In genomic region chr17:25187784-25188149, GRCm38 (mm10) we compare ENCODE assay signal across 8 mouse cellular contexts. TPM values are rescaled to one million over a fixed set of nuclear protein-coding genes. Genes with fewer than 3 reads are reported as not detected.
DNase-seq lines count a peak whose midpoint lies in the region; ATAC-seq and TF ChIP-seq lines count a peak whose summit lies in the region.

No protein-coding gene starts in this region.

- no peak for DNase-seq in left cerebral cortex, adult 2 months (ENCODE audit: extremely low spot score in 1 of 2, low spot score in 2 of 2)
- no peak for DNase-seq in left cerebral cortex, postnatal 4 days
- peak; percentile 15 for DNase-seq in embryonic facial prominence, embryonic 10.5 days (ENCODE audit: low spot score)
- DNase-seq in adrenal gland, postnatal 4 days (ENCODE audit: low spot score in 2 of 2) = no peak
- DNase-seq in adrenal gland, adult 8-10 months = no peak

- peak overlapping the region; percentile 92 for H3K9ac ChIP-seq in hindbrain, embryonic 16.5 days (ENCODE audit: low read depth, low read length)

- H3K27me3 ChIP-seq in embryonic facial prominence, embryonic 10.5 days (replicated peaks; ENCODE audit: low read depth, poor library complexity, severe bottlenecking) = no peaks in the 10 kb centered on the region
- H3K27me3 ChIP-seq in hindbrain, embryonic 16.5 days (replicated peaks; ENCODE audit: control insufficient read depth, insufficient read depth, low read length) = no peaks in the 10 kb centered on the region
- H3K27me3 ChIP-seq in myocyte (ENCODE audit: control insufficient read depth, insufficient read depth, insufficient read length) = no peaks in the 10 kb centered on the region

- no peak for ATAC-seq in hindbrain, embryonic 16.5 days
- ATAC-seq in megakaryocyte-erythroid progenitor cell, adult 5-6 weeks (replicated peaks; ENCODE audit: low FRiP score, low TSS enrichment, poor library complexity, severe bottlenecking) = no peak

- H3K4me2 ChIP-seq in hindbrain, embryonic 16.5 days (ENCODE audit: low read length) = peak overlapping the region; percentile 93
- H3K4me2 ChIP-seq in myocyte (ENCODE audit: low read depth) = peak overlapping the region; percentile 75

- H3K79me2 ChIP-seq in myocyte (ENCODE audit: control insufficient read depth, insufficient read depth) = peaks cover 35% of the 10 kb centered on the region

- H3K27ac ChIP-seq in left cerebral cortex, adult 2 months = peak overlapping the region; percentile 93
- peak overlapping the region; percentile 94 for H3K27ac ChIP-seq in embryonic facial prominence, embryonic 10.5 days (replicated peaks)
- H3K27ac ChIP-seq in hindbrain, embryonic 16.5 days (ENCODE audit: low read depth, low read length) = peak overlapping the region; percentile 78

- 9% methylated on average over 11 of the region's 11 CpGs for WGBS in embryonic facial prominence, embryonic 10.5 days
- WGBS in hindbrain, embryonic 16.5 days = 7% methylated on average over 11 of the region's 11 CpGs

- H3K4me1 ChIP-seq in embryonic facial prominence, embryonic 10.5 days = peaks cover 51% of the 10 kb centered on the region
- peaks cover 36% of the 10 kb centered on the region for H3K4me1 ChIP-seq in hindbrain, embryonic 16.5 days (ENCODE audit: control insufficient read depth, insufficient read depth, low read depth, low read length)

- TF ChIP-seq POLR2A in myocyte (IDR thresholded peaks at IDR 0.05; ENCODE audit: insufficient read length, low read depth) = no peak

- TF ChIP-seq CTCF in left cerebral cortex, adult 2 months (IDR thresholded peaks at IDR 0.05) = no peak

- H3K9me3 ChIP-seq in embryonic facial prominence, embryonic 10.5 days = no peaks in the 10 kb centered on the region
- H3K9me3 ChIP-seq in hindbrain, embryonic 16.5 days (ENCODE audit: control insufficient read depth, low read length) = no peaks in the 10 kb centered on the region

- peak overlapping the region; percentile 88 for H3K4me3 ChIP-seq in left cerebral cortex, adult 2 months
- peak overlapping the region; percentile 97 for H3K4me3 ChIP-seq in embryonic facial prominence, embryonic 10.5 days
- H3K4me3 ChIP-seq in hindbrain, embryonic 16.5 days (ENCODE audit: low read length) = peak overlapping the region; percentile 98
- peak overlapping the region; percentile 65 for H3K4me3 ChIP-seq in myocyte

- intact Hi-C loops in left cerebral cortex, adult 2 months (cut with DNase I) = loop anchor here (2.0 kb wide), 1 partner anchor 33 kb away; no protein-coding TSS in a partner anchor
- intact Hi-C loops in left cerebral cortex, postnatal 4 days (cut with DNase I) = no loop called here

- peaks cover 32% of the 10 kb centered on the region for H3K36me3 ChIP-seq in embryonic facial prominence, embryonic 10.5 days (replicated peaks)
- peaks cover 6% of the 10 kb centered on the region; the same call in 1 of the 2 replicates for H3K36me3 ChIP-seq in hindbrain, embryonic 16.5 days (ENCODE audit: control insufficient read depth, insufficient read depth, low read length)
- H3K36me3 ChIP-seq in myocyte (ENCODE audit: control insufficient read depth, insufficient read depth) = peaks cover 8% of the 10 kb centered on the region

- peak overlapping the region; percentile 63 for H3ac ChIP-seq in myocyte (ENCODE audit: control insufficient read depth, insufficient read length)

TF ChIP-seq in myocyte, 11 proteins besides CTCF, POLR2A, EP300 and RAD21:
- no peak for TF ChIP-seq TCF12 (IDR thresholded peaks at IDR 0.05; ENCODE audit: insufficient read depth, poor library complexity, severe bottlenecking)
- no peak for TF ChIP-seq USF1 (IDR thresholded peaks at IDR 0.05; ENCODE audit: low read depth)
- no peak for TF ChIP-seq SRF (IDR thresholded peaks at IDR 0.05; ENCODE audit: control insufficient read depth, insufficient read length, low read depth)
- TF ChIP-seq CEBPB (IDR thresholded peaks at IDR 0.05; ENCODE audit: insufficient read depth, poor library complexity, severe bottlenecking) = no peak
- TF ChIP-seq POLR2AphosphoS2 (IDR thresholded peaks at IDR 0.05; ENCODE audit: insufficient read length, low read depth) = no peak
- no peak for TF ChIP-seq MYOG (IDR thresholded peaks at IDR 0.05; ENCODE audit: control insufficient read depth in 1 of 3, insufficient read depth in 1 of 3, insufficient read length in 2 of 3, low read depth in 2 of 3)
- no peak for TF ChIP-seq MYOD1 (IDR thresholded peaks at IDR 0.05; ENCODE audit: control insufficient read depth in 1 of 3, insufficient read length in 2 of 3, low read depth in 2 of 3)

RNA-seq across cellular contexts. Expression of gene Unkl, which starts 0.4 kb away (rescaled TPM):
- 10 to 100 TPM; 39.0 to 40.7 TPM for total RNA-seq in left cerebral cortex, adult 2 months (2021)
- total RNA-seq in left cerebral cortex, postnatal 4 days (2021) = 10 to 100 TPM; 23.5 to 26.9 TPM
- polyA plus RNA-seq in embryonic facial prominence, embryonic 10.5 days (2016; fragmentation: Nextera tagmentation; extraction: Ambion mirVana) = 9.6 and 10.9 TPM in 2 replicates
- polyA plus RNA-seq in hindbrain, embryonic 16.5 days (2015; fragmentation: Nextera tagmentation; extraction: Ambion mirVana) = 16.0 and 17.6 TPM in 2 replicates
- 1.9 TPM for polyA plus RNA-seq in myocyte (2012; fragmentation: generic; extraction: Trizol)
- 10 to 100 TPM; 20.8 to 21.6 TPM for total RNA-seq in adrenal gland, postnatal 4 days (2021)
- 10 to 100 TPM; 18.4 to 36.4 (median 26.2) TPM for total RNA-seq in adrenal gland, adult 8-10 months (2022)
- total RNA-seq in megakaryocyte-erythroid progenitor cell, adult 5-6 weeks (2014; fragmentation: Nextera tagmentation) = 11.5 and 20.5 TPM in 2 replicates
- 9.8 and 14.2 TPM in 2 replicates for total RNA-seq in megakaryocyte-erythroid progenitor cell, adult 5-6 weeks (2017)

RNA-seq across cellular contexts. Expression of gene BC003965, which starts 3.4 kb away (rescaled TPM):
- 10 to 100 TPM; 20.2 to 20.8 TPM for total RNA-seq in left cerebral cortex, adult 2 months (2021)
- 10 to 100 TPM; 16.8 to 18.6 TPM for total RNA-seq in left cerebral cortex, postnatal 4 days (2021)
- 35.5 and 36.9 TPM in 2 replicates for polyA plus RNA-seq in embryonic facial prominence, embryonic 10.5 days (2016; fragmentation: Nextera tagmentation; extraction: Ambion mirVana)
- polyA plus RNA-seq in hindbrain, embryonic 16.5 days (2015; fragmentation: Nextera tagmentation; extraction: Ambion mirVana) = 33.8 and 34.1 TPM in 2 replicates
- polyA plus RNA-seq in myocyte (2012; fragmentation: generic; extraction: Trizol) = 13.7 TPM
- 10 to 100 TPM; 17.7 to 18.3 TPM for total RNA-seq in adrenal gland, postnatal 4 days (2021)
- total RNA-seq in adrenal gland, adult 8-10 months (2022) = 10 to 100 TPM; 18.4 to 21.7 (median 20.9) TPM
- 25.4 and 34.8 TPM in 2 replicates for total RNA-seq in megakaryocyte-erythroid progenitor cell, adult 5-6 weeks (2014; fragmentation: Nextera tagmentation)
- total RNA-seq in megakaryocyte-erythroid progenitor cell, adult 5-6 weeks (2017) = 16.3 and 18.3 TPM in 2 replicates

RNA-seq across cellular contexts. Expression of gene Gm38655, which starts 12.5 kb away (rescaled TPM):
- not detected for total RNA-seq in left cerebral cortex, adult 2 months (2021)
- total RNA-seq in left cerebral cortex, postnatal 4 days (2021) = not detected
- polyA plus RNA-seq in embryonic facial prominence, embryonic 10.5 days (2016; fragmentation: Nextera tagmentation; extraction: Ambion mirVana) = not detected in 2 replicates
- polyA plus RNA-seq in hindbrain, embryonic 16.5 days (2015; fragmentation: Nextera tagmentation; extraction: Ambion mirVana) = not detected in 2 replicates
- polyA plus RNA-seq in myocyte (2012; fragmentation: generic; extraction: Trizol) = not detected
- total RNA-seq in adrenal gland, postnatal 4 days (2021) = under 1 TPM; 0.45 to 0.48 TPM
- under 1 TPM in 3 of 4 experiments, not detected in 1; 0.40 to 0.67 (median 0.42) TPM for total RNA-seq in adrenal gland, adult 8-10 months (2022)
- total RNA-seq in megakaryocyte-erythroid progenitor cell, adult 5-6 weeks (2014; fragmentation: Nextera tagmentation) = not detected in 2 replicates
- total RNA-seq in megakaryocyte-erythroid progenitor cell, adult 5-6 weeks (2017) = not detected in 2 replicates

RNA-seq across cellular contexts. Expression of gene Ccdc154, which starts 25.5 kb away (rescaled TPM):
- under 1 TPM in 1 of 2 experiments, not detected in 1; 0.14 TPM for total RNA-seq in left cerebral cortex, adult 2 months (2021)
- under 1 TPM in 1 of 2 experiments, not detected in 1; 0.16 TPM for total RNA-seq in left cerebral cortex, postnatal 4 days (2021)
- polyA plus RNA-seq in embryonic facial prominence, embryonic 10.5 days (2016; fragmentation: Nextera tagmentation; extraction: Ambion mirVana) = not detected in 2 replicates
- polyA plus RNA-seq in hindbrain, embryonic 16.5 days (2015; fragmentation: Nextera tagmentation; extraction: Ambion mirVana) = not detected in 2 replicates
- polyA plus RNA-seq in myocyte (2012; fragmentation: generic; extraction: Trizol) = not detected
- under 1 TPM; 0.20 to 0.25 TPM for total RNA-seq in adrenal gland, postnatal 4 days (2021)
- total RNA-seq in adrenal gland, adult 8-10 months (2022) = under 1 TPM in 3 of 4 experiments, not detected in 1; 0.09 to 0.34 (median 0.19) TPM
- total RNA-seq in megakaryocyte-erythroid progenitor cell, adult 5-6 weeks (2014; fragmentation: Nextera tagmentation) = 0.33 TPM in 1 of 2 replicates, not detected in the other
- not detected in 2 replicates for total RNA-seq in megakaryocyte-erythroid progenitor cell, adult 5-6 weeks (2017)

RNA-seq across cellular contexts. Expression of gene Gnptg, which starts 52.2 kb away (rescaled TPM):
- 10 to 100 TPM; 78.1 to 81.4 TPM for total RNA-seq in left cerebral cortex, adult 2 months (2021)
- total RNA-seq in left cerebral cortex, postnatal 4 days (2021) = 10 to 100 TPM; 54.6 to 56.0 TPM
- polyA plus RNA-seq in embryonic facial prominence, embryonic 10.5 days (2016; fragmentation: Nextera tagmentation; extraction: Ambion mirVana) = 36.1 and 41.5 TPM in 2 replicates
- 110 and 114 TPM in 2 replicates for polyA plus RNA-seq in hindbrain, embryonic 16.5 days (2015; fragmentation: Nextera tagmentation; extraction: Ambion mirVana)
- 26.5 TPM for polyA plus RNA-seq in myocyte (2012; fragmentation: generic; extraction: Trizol)
- total RNA-seq in adrenal gland, postnatal 4 days (2021) = 10 to 100 TPM; 39.0 to 40.6 TPM
- total RNA-seq in adrenal gland, adult 8-10 months (2022) = 10 to 100 TPM; 48.9 to 57.3 (median 52.2) TPM
- 13.9 and 14.2 TPM in 2 replicates for total RNA-seq in megakaryocyte-erythroid progenitor cell, adult 5-6 weeks (2014; fragmentation: Nextera tagmentation)
- 10.9 and 12.9 TPM in 2 replicates for total RNA-seq in megakaryocyte-erythroid progenitor cell, adult 5-6 weeks (2017)
